Mouse (Mus musculus) myocyte (in vitro differentiated cells): Measurements from ENCODE around the gene Tfpt.

Source experiments
- CEBPB ChIP-seq: IDR thresholded peaks from 2 replicates; pipeline ENCODE4 v1.6.1; 2011; ENCODE audit warnings: mild to moderate bottlenecking, moderate library complexity; ENCODE audit not compliant: poor library complexity, insufficient read depth, severe bottlenecking
- E2F4 ChIP-seq: IDR thresholded peaks from one replicate; pipeline ENCODE4 v1.6.1; 2011; ENCODE audit warnings: mild to moderate bottlenecking, control low read depth, moderate library complexity; ENCODE audit not compliant: insufficient read depth
- MYOD1 ChIP-seq, 3 experiments: IDR thresholded peaks; one replicate each; pipeline ENCODE4 v1.6.1; 2011; ENCODE audit warnings: control low read depth in 2 of 3, low read depth in 2 of 3, mild to moderate bottlenecking in 2 of 3, moderate library complexity in 1 of 3; ENCODE audit not compliant: insufficient read length in 2 of 3, control insufficient read depth in 1 of 3
- POLR2A ChIP-seq: IDR thresholded peaks from one replicate; pipeline ENCODE4 v1.6.1; 2011; ENCODE audit warnings: low read depth, mild to moderate bottlenecking, control low read depth, moderate library complexity; ENCODE audit not compliant: insufficient read length
- TCF3 ChIP-seq: IDR thresholded peaks from one replicate; pipeline ENCODE4 v1.6.1; 2011; ENCODE audit warnings: low read depth, control low read depth; ENCODE audit not compliant: insufficient read length

DNA sequence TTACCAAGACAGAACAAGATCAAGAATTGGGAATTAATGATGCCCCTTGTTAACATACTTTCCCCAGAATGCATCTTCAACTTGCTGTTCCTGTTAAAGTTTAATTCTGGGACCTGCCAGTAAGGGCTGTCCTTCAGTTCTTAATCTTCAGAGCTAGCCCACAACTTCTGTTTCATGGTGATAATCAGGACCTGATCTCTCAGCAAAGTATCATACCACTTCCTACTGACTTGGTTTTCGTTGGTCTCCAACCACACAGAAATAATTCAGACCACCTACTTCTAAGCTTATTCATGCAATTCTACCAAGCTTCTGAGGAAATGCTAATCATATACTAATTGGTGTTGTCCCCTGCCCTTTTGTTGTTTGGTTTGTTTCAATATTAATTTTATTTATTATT lies 57.9 kb downstream of the Tfpt start:
- no peak for TF ChIP-seq POLR2A
- TF ChIP-seq CEBPB, result no peak
- TF ChIP-seq E2F4, result no peak
- TF ChIP-seq TCF3, result no peak
- TF ChIP-seq MYOD1 (IDR thresholded peaks at IDR 0.05; ENCODE audit: control insufficient read depth in 1 of 3, insufficient read length in 2 of 3, low read depth in 2 of 3), result no peak
